Mouse (Mus musculus): ENCODE data around the gene Atp1a1. TPM values are rescaled to one million over a fixed set of nuclear protein-coding genes. Genes with fewer than 3 reads are reported as not detected.

Gene Atp1a1
- polyA plus RNA-seq, 1 experiment from 2014 or later, result 55.2 TPM

- no peak overlapping the region for H3K27ac ChIP-seq
- H3K9me3 ChIP-seq (replicated peaks), result no peaks in the 10 kb centered on the region
- H3K36me3 ChIP-seq, result peaks cover 29% of the 10 kb centered on the region
- no peak for ATAC-seq
- H3K9ac ChIP-seq, result no peak overlapping the region
- H3K27me3 ChIP-seq (replicated peaks), result no peaks in the 10 kb centered on the region
- 74% methylated on average over 4 of the region's 4 CpGs for WGBS (ENCODE audit: insufficient replicate concordance)
- H3K4me2 ChIP-seq, result no peak overlapping the region
- peaks cover 75% of the 10 kb centered on the region for H3K4me1 ChIP-seq
- no peak overlapping the region for H3K4me3 ChIP-seq
Measured at GRCm38 (mm10) chr3:101598231-101598905, 6.1 kb downstream of the Atp1a1 start.

- peaks cover 38% of the 10 kb centered on the region for H3K36me3 ChIP-seq
- 42% methylated on average over 10 of the region's 10 CpGs for WGBS (ENCODE audit: insufficient replicate concordance)
- H3K27me3 ChIP-seq (replicated peaks), result no peaks in the 10 kb centered on the region
- H3K4me3 ChIP-seq, result no peak overlapping the region
- H3K9me3 ChIP-seq (replicated peaks), result no peaks in the 10 kb centered on the region
- H3K27ac ChIP-seq, result no peak overlapping the region
- H3K4me1 ChIP-seq, result peaks cover 67% of the 10 kb centered on the region
- no peak overlapping the region for H3K4me2 ChIP-seq
- no peak overlapping the region for H3K9ac ChIP-seq
- ATAC-seq, result no peak
Measured at GRCm38 (mm10) chr3:101597317-101598096, 7.0 kb downstream of the Atp1a1 start.

- H3K9me3 ChIP-seq (replicated peaks), result no peaks in the 10 kb centered on the region
- H3K9ac ChIP-seq, result no peak overlapping the region
- peaks cover 59% of the 10 kb centered on the region for H3K4me1 ChIP-seq
- no peak overlapping the region for H3K4me2 ChIP-seq
- 63% methylated on average over 8 of the region's 8 CpGs for WGBS (ENCODE audit: insufficient replicate concordance)
- no peak for ATAC-seq
- no peak overlapping the region for H3K27ac ChIP-seq
- H3K4me3 ChIP-seq, result no peak overlapping the region
- H3K27me3 ChIP-seq (replicated peaks), result no peaks in the 10 kb centered on the region
- H3K36me3 ChIP-seq, result peaks cover 46% of the 10 kb centered on the region
Measured at GRCm38 (mm10) chr3:101596686-101597085, 7.8 kb downstream of the Atp1a1 start.

- ATAC-seq, result 0 out of 2 replicates have a peak, but pooled peaks have one; percentile 18
- Histone ChIP-seq H3K27me3 (replicated peaks) (no peaks in the 10 kb centered on the region), H3K36me3 (peaks cover 52% of the 10 kb centered on the region), H3K4me2 (no peak overlapping the region), H3K27ac (no peak overlapping the region), H3K4me1 (peaks cover 52% of the 10 kb centered on the region), H3K9me3 (replicated peaks) (no peaks in the 10 kb centered on the region), H3K9ac (no peak overlapping the region), H3K4me3 (no peak overlapping the region)
- 77% methylated on average over 14 of the region's 14 CpGs for WGBS (ENCODE audit: insufficient replicate concordance)
Measured at GRCm38 (mm10) chr3:101595866-101596630, 8.4 kb downstream of the Atp1a1 start.

- H3K9me3 ChIP-seq (replicated peaks), result no peaks in the 10 kb centered on the region
- no peak overlapping the region for H3K9ac ChIP-seq
- ATAC-seq, result no peak
- H3K27ac ChIP-seq, result no peak overlapping the region
- H3K36me3 ChIP-seq, result peaks cover 63% of the 10 kb centered on the region
- no peaks in the 10 kb centered on the region for H3K27me3 ChIP-seq (replicated peaks)
- H3K4me2 ChIP-seq, result no peak overlapping the region
- 82% methylated on average over 5 of the region's 5 CpGs for WGBS (ENCODE audit: insufficient replicate concordance)
- peaks cover 41% of the 10 kb centered on the region for H3K4me1 ChIP-seq
- H3K4me3 ChIP-seq, result no peak overlapping the region
Measured at GRCm38 (mm10) chr3:101594982-101595381, 9.5 kb downstream of the Atp1a1 start.

GRCm38 (mm10) chr3:101593266-101593651, 11.2 kb downstream of the Atp1a1 start:
- peaks cover 80% of the 10 kb centered on the region for H3K36me3 ChIP-seq
- no peaks in the 10 kb centered on the region for H3K27me3 ChIP-seq (replicated peaks)
- WGBS (ENCODE audit: insufficient replicate concordance), result 85% methylated on average over 7 of the region's 7 CpGs
- H3K9me3 ChIP-seq (replicated peaks), result no peaks in the 10 kb centered on the region
- ATAC-seq, result no peak
- no peak overlapping the region for H3K27ac ChIP-seq
- H3K4me3 ChIP-seq, result no peak overlapping the region
- H3K9ac ChIP-seq, result no peak overlapping the region
- H3K4me1 ChIP-seq, result peaks cover 24% of the 10 kb centered on the region
- no peak overlapping the region for H3K4me2 ChIP-seq

- H3K4me2 ChIP-seq, result no peak overlapping the region
- no peak overlapping the region for H3K9ac ChIP-seq
- no peak for ATAC-seq
- no peaks in the 10 kb centered on the region for H3K9me3 ChIP-seq (replicated peaks)
- peaks cover 17% of the 10 kb centered on the region for H3K4me1 ChIP-seq
- H3K27ac ChIP-seq, result no peak overlapping the region
- 82% methylated on average over 21 of the region's 21 CpGs for WGBS (ENCODE audit: insufficient replicate concordance)
- H3K36me3 ChIP-seq, result peaks cover 87% of the 10 kb centered on the region
- H3K27me3 ChIP-seq (replicated peaks), result no peaks in the 10 kb centered on the region
- H3K4me3 ChIP-seq, result no peak overlapping the region
Measured at GRCm38 (mm10) chr3:101592281-101593265, 11.9 kb downstream of the Atp1a1 start.

GRCm38 (mm10) chr3:101590380-101590779, 14.1 kb downstream of the Atp1a1 start:
- peaks cover 99% of the 10 kb centered on the region for H3K36me3 ChIP-seq
- H3K9ac ChIP-seq, result no peak overlapping the region
- no peaks in the 10 kb centered on the region for H3K9me3 ChIP-seq (replicated peaks)
- H3K27ac ChIP-seq, result no peak overlapping the region
- H3K4me1 ChIP-seq, result no peaks in the 10 kb centered on the region
- H3K27me3 ChIP-seq (replicated peaks), result no peaks in the 10 kb centered on the region
- no peak overlapping the region for H3K4me2 ChIP-seq
- no peak for ATAC-seq
- H3K4me3 ChIP-seq, result no peak overlapping the region
- 88% methylated on average over 16 of the region's 16 CpGs for WGBS (ENCODE audit: insufficient replicate concordance)

- Histone ChIP-seq H3K9me3 (replicated peaks) (no peaks in the 10 kb centered on the region), H3K36me3 (peaks cover 100% of the 10 kb centered on the region), H3K4me2 (no peak overlapping the region), H3K27ac (no peak overlapping the region), H3K4me3 (no peak overlapping the region), H3K27me3 (replicated peaks) (no peaks in the 10 kb centered on the region), H3K9ac (no peak overlapping the region), H3K4me1 (no peaks in the 10 kb centered on the region)
- no peak for ATAC-seq
- 84% methylated on average over 7 of the region's 7 CpGs for WGBS (ENCODE audit: insufficient replicate concordance)
Measured at GRCm38 (mm10) chr3:101588299-101588698, 16.2 kb downstream of the Atp1a1 start.

GRCm38 (mm10) chr3:101586794-101587193, 17.7 kb downstream of the Atp1a1 start:
- Histone ChIP-seq H3K9ac (no peak overlapping the region), H3K4me1 (no peaks in the 10 kb centered on the region), H3K4me2 (no peak overlapping the region), H3K9me3 (replicated peaks) (no peaks in the 10 kb centered on the region), H3K4me3 (no peak overlapping the region), H3K27me3 (replicated peaks) (no peaks in the 10 kb centered on the region), H3K36me3 (peaks cover 100% of the 10 kb centered on the region), H3K27ac (no peak overlapping the region)
- no peak for ATAC-seq
- 91% methylated on average over 12 of the region's 12 CpGs for WGBS (ENCODE audit: insufficient replicate concordance)

GRCm38 (mm10) chr3:101578072-101578471, 26.4 kb downstream of the Atp1a1 start:
- H3K4me2 ChIP-seq, result no peak overlapping the region
- no peaks in the 10 kb centered on the region for H3K9me3 ChIP-seq (replicated peaks)
- 80% methylated on average over 3 of the region's 3 CpGs for WGBS (ENCODE audit: insufficient replicate concordance)
- ATAC-seq, result no peak
- H3K4me3 ChIP-seq, result no peak overlapping the region
- H3K27me3 ChIP-seq (replicated peaks), result no peaks in the 10 kb centered on the region
- peaks cover 84% of the 10 kb centered on the region for H3K36me3 ChIP-seq
- H3K9ac ChIP-seq, result no peak overlapping the region
- H3K27ac ChIP-seq, result no peak overlapping the region
- H3K4me1 ChIP-seq, result no peaks in the 10 kb centered on the region

Data from liver, embryonic 12.5 days (tissue).